Mouse (Mus musculus): ENCODE measurements at regions not wholly inside any gene's neighbourhood (a gene's known extent, or its start where the extent isn't known, plus 50 kb on each side); places are given as distances from the start of the nearest gene placed in this dataset.

GRCm38 (mm10) chr3:73339730-73340129, 282.1 kb upstream of the Slitrk3 start:
- no peaks in the 10 kb centered on the region for H3K4me1 ChIP-seq (ENCODE audit: control insufficient read depth, insufficient read depth, low read length)
- H3K9me3 ChIP-seq (replicated peaks; ENCODE audit: control insufficient read depth, low read length) = no peaks in the 10 kb centered on the region
- no peaks in the 10 kb centered on the region for H3K36me3 ChIP-seq (replicated peaks; ENCODE audit: control insufficient read depth, insufficient read depth, low read depth, low read length)
- no peak overlapping the region for H3K4me3 ChIP-seq (ENCODE audit: low read depth, low read length)
- no peak overlapping the region for H3K27ac ChIP-seq (replicated peaks; ENCODE audit: low read depth, low read length)
- no peak for ATAC-seq (replicated peaks; ENCODE audit: insufficient number of reproducible peaks, low FRiP score, low TSS enrichment, low read depth)
- H3K4me2 ChIP-seq (ENCODE audit: low read depth, low read length) = no peak overlapping the region
- 81% methylated on average over 2 of the region's 2 CpGs for WGBS
- no peak for DNase-seq (ENCODE audit: low spot score)
- H3K9ac ChIP-seq (replicated peaks; ENCODE audit: low read length) = no peak overlapping the region
- no peaks in the 10 kb centered on the region for H3K27me3 ChIP-seq (ENCODE audit: control insufficient read depth, insufficient read depth, low read length)

GRCm38 (mm10) chr3:73323214-73323613, 265.6 kb upstream of the Slitrk3 start:
- Histone ChIP-seq H3K27ac (replicated peaks; ENCODE audit: low read depth, low read length) (no peak overlapping the region), H3K4me3 (ENCODE audit: low read depth, low read length) (no peak overlapping the region), H3K36me3 (replicated peaks; ENCODE audit: control insufficient read depth, insufficient read depth, low read depth, low read length) (no peaks in the 10 kb centered on the region), H3K9me3 (replicated peaks; ENCODE audit: control insufficient read depth, low read length) (no peaks in the 10 kb centered on the region), H3K27me3 (ENCODE audit: control insufficient read depth, insufficient read depth, low read length) (no peaks in the 10 kb centered on the region), H3K9ac (replicated peaks; ENCODE audit: low read length) (no peak overlapping the region), H3K4me1 (ENCODE audit: control insufficient read depth, insufficient read depth, low read length) (no peaks in the 10 kb centered on the region), H3K4me2 (ENCODE audit: low read depth, low read length) (no peak overlapping the region)
- WGBS = 43% methylated on average over 1 of the region's 1 CpGs
- ATAC-seq (replicated peaks; ENCODE audit: insufficient number of reproducible peaks, low FRiP score, low TSS enrichment, low read depth) (no peak), DNase-seq (ENCODE audit: low spot score) (no peak)
